Mouse (Mus musculus) neural tube, embryonic 15.5 days (tissue): ENCODE measurements around the gene Efna1. TPM values are rescaled to one million over a fixed set of nuclear protein-coding genes. Genes with fewer than 3 reads are reported as not detected.
A peak's percentile ranks its signal among the peaks of the same experiment; 100 is the strongest.

ENCODE experiments used
- ATAC-seq: fragments of 200-750 bp; cut with Nextera tagmentation; 2 replicates; pipeline ENCODE4 v1.8.0; 2017; ENCODE audit warnings: mild to moderate bottlenecking, moderate TSS enrichment, moderate library complexity; ENCODE audit not compliant: low FRiP score
- H3K27ac ChIP-seq: fragments of 300-500 bp; sonication (generic); replicated peaks from 2 replicates; pipeline ENCODE4 v1.5.1; 2015; ENCODE audit warnings: mild to moderate bottlenecking, inconsistent platforms
- H3K27me3 ChIP-seq: fragments of 300-500 bp; sonication (generic); replicated peaks from 2 replicates; pipeline ENCODE4 v1.6.1; 2015; ENCODE audit warnings: inconsistent platforms
- H3K36me3 ChIP-seq: fragments of 300-500 bp; sonication (generic); 2 replicates; pipeline ENCODE4 v1.6.1; 2015; ENCODE audit warnings: inconsistent platforms
- H3K4me1 ChIP-seq: fragments of 300-500 bp; sonication (generic); 2 replicates; pipeline ENCODE4 v1.6.1; 2015; ENCODE audit warnings: inconsistent platforms
- H3K4me2 ChIP-seq: fragments of 300-500 bp; sonication (generic); 2 replicates; pipeline ENCODE4 v1.6.1; 2015; ENCODE audit warnings: inconsistent platforms, mild to moderate bottlenecking, moderate library complexity
- H3K4me3 ChIP-seq: fragments of 300-500 bp; sonication (generic); replicated peaks from 2 replicates; pipeline ENCODE4 v1.5.1; 2015; ENCODE audit warnings: mild to moderate bottlenecking, inconsistent platforms
- H3K9ac ChIP-seq: fragments of 300-500 bp; sonication (generic); replicated peaks from 2 replicates; pipeline ENCODE4 v1.6.1; 2015; ENCODE audit warnings: mild to moderate bottlenecking, inconsistent platforms
- H3K9me3 ChIP-seq: fragments of 300-500 bp; sonication (generic); replicated peaks from 2 replicates; pipeline ENCODE4 v1.6.1; 2016; ENCODE audit warnings: inconsistent platforms
- WGBS: fragments of 180-500 bp; shearing (Covaris S2); methylation state at CpG from one replicate; pipeline ENCODE4 v1.1.7; 2015; ENCODE audit warnings: mixed read lengths; 5-methylcytosine and 5-hydroxymethylcytosine counted together
- polyA plus RNA-seq: library from polyadenylated mRNA; unstranded; fragments of >200 nt; fragmentation: Nextera tagmentation; extraction: Ambion mirVana; gene quantifications from 2 replicates; pipeline ENCODE4 v1.2.1, GENCODE M21; 2015

The Efna1 gene
- polyA plus RNA-seq, 1 experiment from 2014 or later = 9.7 TPM

GRCm38 (mm10) chr3:89305105-89305504, 24.2 kb upstream of the Efna1 start:
- Histone ChIP-seq H3K4me3 (no peak overlapping the region), H3K9ac (no peak overlapping the region), H3K36me3 (no peaks in the 10 kb centered on the region), H3K27ac (no peak overlapping the region), H3K4me1 (peaks cover 4% of the 10 kb centered on the region; the same call in 1 of the 2 replicates), H3K4me2 (no peak overlapping the region), H3K27me3 (0 out of 2 replicates have a peak, but pooled peaks cover 4% of the 10 kb centered on the region), H3K9me3 (no peaks in the 10 kb centered on the region)
- WGBS = 79% methylated on average over 4 of the region's 4 CpGs
- no peak for ATAC-seq

DNA sequence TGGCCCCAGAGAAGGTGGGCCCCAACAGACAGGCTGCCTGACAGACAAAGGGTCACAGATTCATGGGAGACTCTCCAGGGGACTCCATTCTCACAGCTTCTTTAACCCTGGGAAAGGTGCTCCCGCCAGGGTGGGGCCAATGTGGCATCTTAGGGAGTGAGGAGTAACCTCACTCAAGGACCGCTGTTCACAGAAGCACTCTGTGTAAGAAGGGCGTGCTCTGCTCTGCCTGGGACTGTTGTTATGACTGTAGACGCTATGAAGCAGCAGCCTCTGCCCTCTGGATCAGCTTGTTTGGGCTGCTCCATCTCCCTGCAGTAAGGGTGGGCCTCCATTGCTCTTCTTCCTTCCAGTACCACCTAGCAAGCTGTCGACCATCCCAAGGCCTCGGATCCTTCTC, 23.5 kb upstream of the Efna1 start:
- Histone ChIP-seq H3K4me1 (peaks cover 11% of the 10 kb centered on the region), H3K4me3 (no peak overlapping the region), H3K36me3 (no peaks in the 10 kb centered on the region), H3K9me3 (no peaks in the 10 kb centered on the region), H3K9ac (no peak overlapping the region), H3K27ac (no peak overlapping the region), H3K4me2 (no peak overlapping the region), H3K27me3 (0 out of 2 replicates have a peak, but pooled peaks cover 4% of the 10 kb centered on the region)
- no peak for ATAC-seq
- 66% methylated on average over 6 of the region's 6 CpGs for WGBS

DNA sequence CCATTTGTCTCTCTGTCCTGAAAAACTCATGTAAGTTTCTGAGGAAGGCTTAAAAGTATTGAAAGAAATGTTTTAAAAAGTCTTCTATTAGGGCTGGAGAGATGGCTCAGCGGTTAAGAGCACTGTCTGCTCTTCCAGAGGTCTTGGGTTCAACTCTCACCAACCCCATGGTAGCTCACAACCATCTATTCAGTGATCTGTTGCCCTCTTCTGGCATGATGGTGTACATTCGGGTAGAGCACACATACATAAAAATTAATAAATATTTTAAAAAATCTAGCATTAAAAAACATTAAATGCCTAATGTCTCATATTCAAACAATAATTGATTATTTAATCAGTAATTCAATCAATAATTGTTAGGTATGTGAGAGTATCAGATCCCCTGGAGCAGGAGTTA, 19.6 kb upstream of the Efna1 start:
- H3K9me3 ChIP-seq = no peaks in the 10 kb centered on the region
- no peak overlapping the region for H3K9ac ChIP-seq
- 0 out of 2 replicates have a peak, but pooled peaks cover 4% of the 10 kb centered on the region for H3K27me3 ChIP-seq
- peaks cover 10% of the 10 kb centered on the region for H3K4me1 ChIP-seq
- no peak overlapping the region for H3K4me3 ChIP-seq
- ATAC-seq = no peak
- 70% methylated on average over 2 of the region's 2 CpGs for WGBS
- no peak overlapping the region for H3K27ac ChIP-seq
- H3K36me3 ChIP-seq = no peaks in the 10 kb centered on the region
- no peak overlapping the region for H3K4me2 ChIP-seq

GRCm38 (mm10) chr3:89300071-89300470, 19.1 kb upstream of the Efna1 start:
- Histone ChIP-seq H3K36me3 (no peaks in the 10 kb centered on the region), H3K27me3 (0 out of 2 replicates have a peak, but pooled peaks cover 4% of the 10 kb centered on the region), H3K9me3 (no peaks in the 10 kb centered on the region), H3K4me3 (peak overlapping the region; percentile 9), H3K4me2 (peak overlapping the region; percentile 46), H3K27ac (no peak overlapping the region), H3K4me1 (peaks cover 10% of the 10 kb centered on the region), H3K9ac (no peak overlapping the region)
- 56% methylated on average over 1 of the region's 1 CpGs for WGBS
- ATAC-seq = no peak

DNA sequence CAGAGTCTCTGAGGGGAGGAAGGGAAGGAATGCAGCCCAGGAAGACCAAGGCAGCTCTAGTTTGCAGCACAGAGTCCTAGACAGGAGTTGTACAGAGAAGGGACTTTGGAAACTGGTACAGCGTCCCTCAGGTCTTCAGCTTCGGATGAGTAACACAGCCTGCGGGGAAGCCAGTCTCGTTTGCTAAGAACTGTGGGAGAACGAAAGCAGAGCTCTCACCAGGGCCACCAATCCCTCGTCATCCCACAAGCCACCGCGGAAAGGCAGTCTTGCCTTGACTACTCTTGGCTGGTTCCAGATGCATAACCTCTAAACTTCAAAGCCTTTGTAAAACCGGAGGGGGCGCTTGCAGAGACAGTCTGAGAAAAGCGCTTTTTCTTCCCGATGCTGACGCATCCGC, 18.6 kb upstream of the Efna1 start:
- H3K9ac ChIP-seq = no peak overlapping the region
- ATAC-seq = no peak

DNA sequence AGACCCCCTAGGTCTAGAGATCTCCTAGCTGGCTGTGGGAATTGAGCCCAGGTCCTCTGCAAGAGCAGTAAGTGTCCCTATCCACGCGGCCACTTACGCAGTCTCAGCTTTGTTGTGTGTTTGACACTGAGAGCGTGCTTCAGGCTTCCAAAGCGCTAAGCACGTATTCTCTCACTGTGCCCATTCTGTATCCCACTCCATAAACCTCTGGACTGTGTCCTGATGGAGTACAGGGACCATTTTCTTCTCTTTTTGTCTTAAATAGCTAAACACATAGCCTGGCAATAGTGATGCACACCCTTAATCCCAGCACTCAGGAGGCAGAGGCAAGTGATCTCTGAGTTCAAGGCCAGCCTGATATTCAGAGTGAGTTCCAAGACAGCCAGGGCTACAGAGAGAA, 18.0 kb upstream of the Efna1 start:
- 0 out of 2 replicates have a peak, but pooled peaks cover 4% of the 10 kb centered on the region for H3K27me3 ChIP-seq
- no peak overlapping the region for H3K4me2 ChIP-seq
- H3K36me3 ChIP-seq = no peaks in the 10 kb centered on the region
- WGBS = 78% methylated on average over 6 of the region's 6 CpGs
- H3K27ac ChIP-seq = no peak overlapping the region
- no peaks in the 10 kb centered on the region for H3K9me3 ChIP-seq
- no peak overlapping the region for H3K9ac ChIP-seq
- H3K4me1 ChIP-seq = peaks cover 10% of the 10 kb centered on the region
- no peak for ATAC-seq
- no peak overlapping the region for H3K4me3 ChIP-seq

More for the DNA sequence above, 18.6 kb upstream of the Efna1 start:
- H3K27me3 ChIP-seq = 0 out of 2 replicates have a peak, but pooled peaks cover 4% of the 10 kb centered on the region
- peak overlapping the region; percentile 9 for H3K4me3 ChIP-seq
- no peak overlapping the region for H3K27ac ChIP-seq
- no peaks in the 10 kb centered on the region for H3K9me3 ChIP-seq
- peaks cover 10% of the 10 kb centered on the region for H3K4me1 ChIP-seq
- peak overlapping the region; percentile 46 for H3K4me2 ChIP-seq
- WGBS = 1% methylated on average over 14 of the region's 14 CpGs
- no peaks in the 10 kb centered on the region for H3K36me3 ChIP-seq

DNA sequence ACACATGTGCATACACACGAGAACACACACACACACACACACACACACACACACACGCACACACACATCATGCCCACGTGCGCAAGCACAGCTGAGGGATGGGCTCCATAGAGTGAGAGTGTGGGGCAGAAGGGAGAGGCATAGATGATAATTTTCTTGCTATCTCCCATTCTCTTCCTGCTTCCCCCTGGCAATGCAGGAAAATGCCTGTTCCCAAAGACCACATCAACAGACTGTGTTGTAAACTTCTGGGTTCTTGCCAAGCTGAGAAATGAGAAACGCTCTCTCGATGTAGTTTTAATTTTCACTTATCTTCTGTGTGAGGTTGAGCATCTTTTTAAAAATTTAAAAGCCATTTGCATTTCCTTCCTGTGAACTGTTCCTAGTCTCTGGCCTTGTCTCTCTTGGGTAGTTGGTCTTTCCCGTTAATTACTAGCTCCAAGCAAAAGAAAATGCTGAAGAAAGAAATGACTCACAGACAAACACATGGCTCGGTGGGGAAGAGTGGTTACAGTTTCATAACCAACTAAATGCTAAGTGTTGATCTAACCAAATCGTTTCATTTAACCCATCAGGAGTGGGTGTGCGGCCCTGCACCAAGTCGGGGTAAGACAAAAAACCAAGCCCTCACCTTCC, 15.9 kb upstream of the Efna1 start:
- Histone ChIP-seq H3K4me3 (no peak overlapping the region), H3K36me3 (no peaks in the 10 kb centered on the region), H3K27ac (peak overlapping the region; percentile 45; the same call in 1 of the 2 replicates), H3K9ac (no peak overlapping the region), H3K27me3 (0 out of 2 replicates have a peak, but pooled peaks cover 4% of the 10 kb centered on the region), H3K4me2 (no peak overlapping the region), H3K4me1 (peaks cover 10% of the 10 kb centered on the region), H3K9me3 (no peaks in the 10 kb centered on the region)
- ATAC-seq = 0 out of 2 replicates have a peak, but pooled peaks have one; percentile 35
- 70% methylated on average over 11 of the region's 11 CpGs for WGBS

GRCm38 (mm10) chr3:89295685-89296230, 14.8 kb upstream of the Efna1 start:
- Histone ChIP-seq H3K4me2 (no peak overlapping the region), H3K27ac (no peak overlapping the region), H3K4me1 (peaks cover 10% of the 10 kb centered on the region), H3K36me3 (no peaks in the 10 kb centered on the region), H3K4me3 (no peak overlapping the region), H3K9ac (no peak overlapping the region), H3K27me3 (0 out of 2 replicates have a peak, but pooled peaks cover 4% of the 10 kb centered on the region), H3K9me3 (no peaks in the 10 kb centered on the region)
- WGBS = 84% methylated on average over 8 of the region's 8 CpGs
- no peak for ATAC-seq

GRCm38 (mm10) chr3:89294195-89294594, 13.3 kb upstream of the Efna1 start:
- H3K9me3 ChIP-seq = no peaks in the 10 kb centered on the region
- H3K4me1 ChIP-seq = no peaks in the 10 kb centered on the region; the same call in 1 of the 2 replicates
- H3K27ac ChIP-seq = no peak overlapping the region
- ATAC-seq = no peak
- no peaks in the 10 kb centered on the region for H3K36me3 ChIP-seq
- no peak overlapping the region for H3K9ac ChIP-seq
- no peak overlapping the region for H3K4me3 ChIP-seq
- 75% methylated on average over 5 of the region's 5 CpGs for whole genome bisulfite sequencing
- no peaks in the 10 kb centered on the region for H3K27me3 ChIP-seq
- H3K4me2 ChIP-seq = no peak overlapping the region

DNA sequence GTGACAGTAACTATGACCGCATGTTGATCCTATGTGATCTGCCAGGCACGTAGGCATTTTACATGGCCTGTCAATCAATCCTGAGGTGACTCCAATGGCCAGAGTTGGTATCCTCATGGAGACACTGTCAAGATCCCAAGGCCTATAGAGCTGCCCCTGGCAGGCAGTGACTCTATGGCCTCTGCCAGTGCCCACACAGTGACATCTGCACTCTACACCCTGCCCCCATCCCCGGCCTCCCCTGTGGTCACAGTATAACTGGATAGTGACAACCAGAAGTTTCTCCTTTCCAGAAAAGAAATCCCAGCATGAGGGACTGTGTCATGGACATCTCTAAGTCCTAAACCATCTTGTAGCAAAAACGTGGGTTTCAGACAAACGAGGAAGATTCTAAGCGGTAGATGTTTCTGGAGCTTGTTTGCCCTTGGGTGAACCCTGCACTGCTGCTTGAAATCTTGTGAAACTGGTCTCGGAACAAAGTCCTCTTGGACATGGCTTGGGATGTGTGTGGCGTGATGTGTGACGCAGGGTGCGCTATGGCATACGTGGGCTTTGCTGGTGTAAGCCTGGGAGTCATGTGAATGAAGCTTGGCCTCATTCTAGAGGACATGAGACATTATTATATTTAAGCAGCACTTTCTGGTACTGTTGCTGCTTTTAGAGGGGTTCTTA, 12.4 kb upstream of the Efna1 start:
- ATAC-seq = no peak
- no peaks in the 10 kb centered on the region for H3K27me3 ChIP-seq
- no peak overlapping the region for H3K4me3 ChIP-seq
- no peak overlapping the region for H3K27ac ChIP-seq
- no peaks in the 10 kb centered on the region; the same call in 1 of the 2 replicates for H3K4me1 ChIP-seq
- H3K4me2 ChIP-seq = no peak overlapping the region
- H3K36me3 ChIP-seq = no peaks in the 10 kb centered on the region
- no peak overlapping the region for H3K9ac ChIP-seq
- H3K9me3 ChIP-seq = no peaks in the 10 kb centered on the region
- 95% methylated on average over 11 of the region's 11 CpGs for WGBS

GRCm38 (mm10) chr3:89292303-89292702, 11.4 kb upstream of the Efna1 start:
- Histone ChIP-seq H3K27me3 (no peaks in the 10 kb centered on the region), H3K36me3 (no peaks in the 10 kb centered on the region), H3K4me3 (no peak overlapping the region), H3K4me2 (no peak overlapping the region), H3K9me3 (no peaks in the 10 kb centered on the region), H3K9ac (no peak overlapping the region), H3K27ac (no peak overlapping the region), H3K4me1 (no peaks in the 10 kb centered on the region; the same call in 1 of the 2 replicates)
- 53% methylated on average over 5 of the region's 5 CpGs for WGBS
- ATAC-seq = no peak

DNA sequence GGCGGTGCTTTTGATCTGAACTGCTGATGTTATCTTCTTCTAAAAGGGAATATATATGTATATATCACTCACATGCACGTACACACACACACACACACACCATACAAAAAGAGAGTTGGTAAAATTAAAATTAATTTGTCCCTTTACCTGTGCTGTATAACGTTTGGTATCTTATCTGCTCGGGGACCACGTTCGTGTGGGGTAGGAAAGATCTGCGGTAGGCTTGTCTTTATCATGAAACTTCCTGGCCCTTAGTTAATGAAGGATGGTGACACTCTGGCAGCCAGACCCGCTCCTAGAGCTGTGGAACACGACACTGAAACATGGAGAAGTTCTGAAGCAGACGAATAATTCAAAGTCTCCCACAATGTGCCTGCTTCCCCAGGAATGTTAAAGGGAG, 10.9 kb upstream of the Efna1 start:
- 83% methylated on average over 10 of the region's 10 CpGs for whole genome bisulfite sequencing
- no peaks in the 10 kb centered on the region for H3K9me3 ChIP-seq
- H3K9ac ChIP-seq = no peak overlapping the region
- no peaks in the 10 kb centered on the region for H3K4me1 ChIP-seq
- no peak overlapping the region for H3K27ac ChIP-seq
- no peak overlapping the region for H3K4me2 ChIP-seq
- no peak for ATAC-seq
- H3K27me3 ChIP-seq = no peaks in the 10 kb centered on the region
- no peaks in the 10 kb centered on the region for H3K36me3 ChIP-seq
- H3K4me3 ChIP-seq = no peak overlapping the region
